Mouse (Mus musculus) cerebellum, adult 2 months (tissue): ENCODE measurements at regions not wholly inside any gene's neighbourhood (a gene's known extent, or its start where the extent isn't known, plus 50 kb on each side); places are given as distances from the start of the nearest gene placed in this dataset.
A peak's percentile ranks its signal among the peaks of the same experiment; 100 is the strongest.

ENCODE experiments used
- DNase-seq, 2 experiments: peaks; one replicate each; pipeline ENCODE4 v3.0.0; 2021
- H3K27ac ChIP-seq: fragments of 200-500 bp; 2 replicates; pipeline ENCODE4 v1.5.1; 2012; ENCODE audit warnings: low read length, control low read depth, inconsistent platforms; ENCODE audit not compliant: insufficient read depth
- H3K27me3 ChIP-seq: fragments of 200-500 bp; 2 replicates; pipeline ENCODE4 v1.6.1; 2012; ENCODE audit warnings: inconsistent platforms, mild to moderate bottlenecking, low read length, moderate library complexity; ENCODE audit not compliant: control insufficient read depth, insufficient read depth
- H3K4me1 ChIP-seq: fragments of 200-500 bp; 2 replicates; pipeline ENCODE4 v1.6.1; 2011; ENCODE audit warnings: low read length; ENCODE audit not compliant: control insufficient read depth, insufficient read depth
- H3K4me3 ChIP-seq: fragments of 200-500 bp; replicated peaks from 2 replicates; pipeline ENCODE3; 2011; ENCODE audit warnings: mild to moderate bottlenecking, low read depth, low read length, control low read depth; ENCODE audit not compliant: insufficient read depth
- CTCF ChIP-seq: fragments of 200-500 bp; IDR thresholded peaks from 2 replicates; pipeline ENCODE4 v1.5.1; 2011; ENCODE audit warnings: low read depth, mild to moderate bottlenecking, control low read depth, low read length, moderate library complexity, borderline replicate concordance; ENCODE audit not compliant: insufficient read depth
- POLR2A ChIP-seq: fragments of 200-500 bp; IDR thresholded peaks from 2 replicates; pipeline ENCODE4 v1.6.1; 2011; ENCODE audit warnings: low read length, control low read depth, borderline replicate concordance; ENCODE audit not compliant: insufficient read depth
- WGBS: fragments of 180-500 bp; shearing (Covaris S2); methylation state at CpG from one replicate; pipeline ENCODE4 v1.1.7; 2018; 5-methylcytosine and 5-hydroxymethylcytosine counted together

DNA sequence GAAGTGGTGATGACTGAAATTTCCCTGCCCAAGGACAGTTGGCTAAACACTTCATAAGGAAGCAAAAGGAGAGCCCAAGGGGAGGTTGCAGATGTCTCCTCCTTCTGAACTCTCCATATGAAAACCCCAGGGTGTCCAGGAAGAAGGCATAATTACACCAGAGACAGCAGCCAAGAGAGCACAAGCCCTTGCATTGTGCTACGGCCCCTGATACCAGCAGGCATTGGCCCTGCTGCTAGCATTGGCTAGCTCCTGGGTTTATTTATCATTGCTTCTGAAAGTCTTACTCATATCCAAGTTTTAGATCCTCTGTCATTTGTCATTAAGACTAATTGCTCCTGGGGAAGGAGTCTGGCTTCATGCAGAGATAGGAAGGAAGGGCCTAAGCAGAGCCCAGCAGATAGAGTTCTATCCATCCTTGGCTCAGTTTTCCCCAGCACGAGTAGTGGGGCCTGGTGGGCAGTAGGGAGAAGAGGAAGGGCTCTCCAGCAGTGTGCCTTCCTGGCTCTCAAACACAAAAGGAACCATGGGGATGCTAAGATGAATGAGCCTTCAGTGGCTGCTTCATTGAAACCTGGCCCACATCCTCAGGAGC is 98.5 kb upstream of the Tmc3 start:
- TF ChIP-seq POLR2A (no peak), CTCF (no peak)
- no peak overlapping the region for H3K4me3 ChIP-seq
- peaks cover 2% of the 10 kb centered on the region; the same call in 1 of the 2 replicates for H3K4me1 ChIP-seq
- H3K27me3 ChIP-seq, result no peaks in the 10 kb centered on the region
- peak in 1 of 2 experiments; percentile 61 for DNase-seq
- WGBS, result 11% methylated on average over 2 of the region's 2 CpGs
- no peak overlapping the region for H3K27ac ChIP-seq

DNA sequence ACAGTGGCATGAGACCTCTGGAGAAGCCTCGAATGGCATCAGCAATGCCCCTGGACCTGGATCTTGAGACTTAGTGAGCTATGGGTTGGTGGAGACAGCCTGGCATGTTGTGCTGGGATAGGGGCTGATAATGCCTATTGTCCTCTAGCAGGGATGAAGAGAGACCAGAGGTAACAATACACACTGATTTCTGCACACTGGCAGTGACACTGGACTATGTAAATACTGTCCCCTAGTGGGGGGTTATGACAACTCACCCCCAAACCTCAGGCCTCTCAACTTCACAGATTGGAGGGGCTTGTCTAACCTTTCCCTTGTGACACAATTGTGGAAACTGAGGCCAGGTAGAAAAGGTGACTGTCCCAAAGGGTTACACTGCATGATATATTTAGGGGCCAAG is 94.9 kb upstream of the Tmc3 start:
- no peak overlapping the region for H3K27ac ChIP-seq
- DNase-seq, result peak in 1 of 2 experiments; percentile 23
- TF ChIP-seq CTCF (peak; percentile 63; the same call in 1 of the 2 replicates), POLR2A (no peak)
- peaks cover 2% of the 10 kb centered on the region; the same call in 1 of the 2 replicates for H3K4me1 ChIP-seq
- no peak overlapping the region for H3K4me3 ChIP-seq
- 74% methylated on average over 1 of the region's 1 CpGs for WGBS
- no peaks in the 10 kb centered on the region for H3K27me3 ChIP-seq

DNA sequence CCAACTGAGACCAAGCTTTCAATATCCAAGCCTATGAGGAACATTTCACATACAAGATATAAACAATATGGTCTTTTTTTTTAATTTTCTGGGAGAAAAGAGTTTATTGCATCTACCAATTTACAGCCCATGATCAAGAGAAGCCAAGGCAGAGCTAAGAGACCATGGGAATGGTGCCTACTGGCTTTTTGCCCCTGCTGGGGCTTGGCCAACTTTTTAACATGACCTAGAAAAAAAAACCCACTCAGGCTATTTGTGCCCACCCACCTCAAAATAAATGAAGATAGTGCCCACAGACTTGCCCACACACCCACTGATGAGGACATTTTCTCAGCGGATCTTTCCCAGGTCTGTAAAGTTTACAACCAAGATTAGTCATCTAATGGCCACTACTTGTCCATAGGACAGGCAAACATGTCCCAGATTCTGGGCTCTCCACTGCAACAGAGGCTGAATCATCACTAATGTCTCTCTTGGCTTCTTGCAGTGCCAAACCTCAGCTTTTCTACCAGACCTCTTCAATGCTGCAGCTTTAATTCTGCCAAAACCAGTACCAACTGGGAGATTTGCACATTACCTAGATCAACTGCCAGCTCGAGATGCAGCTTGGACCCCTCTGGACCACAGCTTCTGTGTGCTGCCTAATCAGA is 79.6 kb upstream of the Tmc3 start:
- no peaks in the 10 kb centered on the region for H3K27me3 ChIP-seq
- H3K4me3 ChIP-seq, result no peak overlapping the region
- no peak for DNase-seq
- 46% methylated on average over 2 of the region's 2 CpGs for WGBS
- TF ChIP-seq CTCF (no peak), POLR2A (no peak)
- H3K4me1 ChIP-seq, result no peaks in the 10 kb centered on the region
- H3K27ac ChIP-seq, result no peak overlapping the region

DNA sequence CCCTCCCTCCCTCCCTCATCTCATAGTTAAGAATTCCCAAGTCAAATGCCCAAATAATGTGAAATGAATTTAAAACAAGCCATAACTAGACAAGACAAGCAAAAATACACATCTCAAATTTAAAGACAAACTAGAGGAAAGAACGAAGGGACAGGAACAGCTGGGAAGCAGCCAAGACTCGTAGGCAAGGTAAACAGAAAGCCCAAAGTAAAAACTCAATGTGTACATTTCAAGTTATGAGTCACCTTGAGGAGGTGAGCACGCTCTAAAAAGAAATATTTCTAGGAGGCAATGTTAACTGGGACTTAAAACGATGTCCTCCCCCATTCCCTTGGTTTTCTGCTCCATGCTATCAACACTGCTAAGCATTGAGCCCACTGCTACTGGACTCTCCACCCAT is 68.4 kb upstream of the Tmc3 start:
- H3K4me3 ChIP-seq, result no peak overlapping the region
- no peak for DNase-seq
- H3K27me3 ChIP-seq, result no peaks in the 10 kb centered on the region
- H3K4me1 ChIP-seq, result no peaks in the 10 kb centered on the region
- 81% methylated on average over 4 of the region's 4 CpGs for WGBS
- TF ChIP-seq CTCF (no peak), POLR2A (no peak)
- no peak overlapping the region for H3K27ac ChIP-seq

DNA sequence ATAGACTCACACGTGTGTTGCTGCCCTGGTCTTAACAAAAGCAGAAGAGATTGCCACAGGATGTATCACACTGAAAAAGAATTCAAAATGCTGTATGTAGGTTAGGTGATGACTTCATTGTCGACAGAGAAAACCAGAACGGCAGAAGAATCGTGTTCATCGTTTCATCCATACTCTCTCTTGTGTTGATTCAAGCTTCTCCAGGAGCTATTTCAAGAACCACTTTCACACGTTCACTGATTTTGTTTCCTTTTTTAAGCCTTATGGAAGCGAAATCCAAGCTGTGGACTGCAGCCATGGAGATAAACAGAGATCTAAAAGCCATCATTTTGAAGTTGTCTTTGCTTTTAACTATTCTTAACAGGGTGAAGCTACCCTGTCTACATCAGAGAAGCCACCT is 63.2 kb upstream of the Tmc3 start:
- H3K4me3 ChIP-seq, result no peak overlapping the region
- DNase-seq, result no peak
- no peak for TF ChIP-seq CTCF
- TF ChIP-seq POLR2A, result no peak

More for the DNA sequence above, 63.2 kb upstream of the Tmc3 start:
- Histone ChIP-seq H3K27ac (no peak overlapping the region), H3K4me1 (no peaks in the 10 kb centered on the region), H3K27me3 (no peaks in the 10 kb centered on the region; the same call in 1 of the 2 replicates)
- 93% methylated on average over 7 of the region's 7 CpGs for WGBS
